Mouse (Mus musculus): ENCODE data around the gene Blcap. TPM values are rescaled to one million over a fixed set of nuclear protein-coding genes. Genes with fewer than 3 reads are reported as not detected.

Gene Blcap
- polyA plus RNA-seq, 1 experiment from 2014 or later: 246 TPM

- Histone ChIP-seq H3K4me2 (replicated peaks) (no peak overlapping the region), H3K27ac (peak overlapping the region; percentile 81), H3K4me1 (replicated peaks) (peaks cover 71% of the 10 kb centered on the region), H3K36me3 (no peaks in the 10 kb centered on the region), H3K9ac (replicated peaks) (0 out of 2 replicates have a peak overlapping the region, but pooled peaks have one; percentile 19), H3K27me3 (0 out of 2 replicates have a peak, but pooled peaks cover 3% of the 10 kb centered on the region), H3K4me3 (replicated peaks) (no peak overlapping the region), H3K9me3 (no peaks in the 10 kb centered on the region)
- 0 out of 2 replicates have a peak, but pooled peaks have one; percentile 12 for ATAC-seq
- WGBS: 19% methylated on average over 7 of the region's 7 CpGs
Observed at GRCm38 (mm10) chr2:157537118-157537517, 34.0 kb downstream of the Blcap start.

GRCm38 (mm10) chr2:157536476-157537081, 34.5 kb downstream of the Blcap start:
- Histone ChIP-seq H3K27ac (peak overlapping the region; percentile 81), H3K9ac (replicated peaks) (peak overlapping the region; percentile 19; the same call in 1 of the 2 replicates), H3K27me3 (0 out of 2 replicates have a peak, but pooled peaks cover 3% of the 10 kb centered on the region), H3K4me2 (replicated peaks) (no peak overlapping the region), H3K36me3 (no peaks in the 10 kb centered on the region), H3K4me3 (replicated peaks) (no peak overlapping the region), H3K9me3 (no peaks in the 10 kb centered on the region), H3K4me1 (replicated peaks) (peaks cover 71% of the 10 kb centered on the region)
- WGBS: 55% methylated on average over 7 of the region's 7 CpGs
- ATAC-seq: no peak

DNA sequence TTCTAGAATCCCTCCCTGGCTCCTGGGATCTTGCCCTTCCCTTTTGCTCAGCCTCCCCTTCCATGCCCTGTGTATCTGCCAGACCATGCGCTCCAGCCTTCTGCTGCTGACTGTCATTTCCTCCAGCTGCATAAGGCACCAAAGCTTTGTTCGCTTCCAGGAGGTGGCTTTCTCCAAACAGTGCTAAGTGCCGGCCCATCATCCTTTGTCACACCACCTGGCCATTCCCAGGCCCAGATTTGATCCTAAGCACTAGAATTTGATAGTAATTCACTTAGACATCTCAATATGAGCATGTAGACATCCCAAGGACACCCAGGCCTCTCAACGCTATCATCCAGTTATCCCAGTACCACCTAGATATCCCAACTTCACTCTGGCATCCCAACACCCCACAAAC, 36.9 kb downstream of the Blcap start:
- no peaks in the 10 kb centered on the region for H3K9me3 ChIP-seq
- 57% methylated on average over 4 of the region's 4 CpGs for WGBS
- H3K36me3 ChIP-seq: no peaks in the 10 kb centered on the region
- H3K4me3 ChIP-seq (replicated peaks): no peak overlapping the region
- H3K27me3 ChIP-seq: 0 out of 2 replicates have a peak, but pooled peaks cover 3% of the 10 kb centered on the region
- H3K4me2 ChIP-seq (replicated peaks): no peak overlapping the region
- H3K4me1 ChIP-seq (replicated peaks): peaks cover 69% of the 10 kb centered on the region
- no peak for ATAC-seq
- peak overlapping the region; percentile 1; the same call in 1 of the 2 replicates for H3K27ac ChIP-seq
- no peak overlapping the region for H3K9ac ChIP-seq (replicated peaks)

DNA sequence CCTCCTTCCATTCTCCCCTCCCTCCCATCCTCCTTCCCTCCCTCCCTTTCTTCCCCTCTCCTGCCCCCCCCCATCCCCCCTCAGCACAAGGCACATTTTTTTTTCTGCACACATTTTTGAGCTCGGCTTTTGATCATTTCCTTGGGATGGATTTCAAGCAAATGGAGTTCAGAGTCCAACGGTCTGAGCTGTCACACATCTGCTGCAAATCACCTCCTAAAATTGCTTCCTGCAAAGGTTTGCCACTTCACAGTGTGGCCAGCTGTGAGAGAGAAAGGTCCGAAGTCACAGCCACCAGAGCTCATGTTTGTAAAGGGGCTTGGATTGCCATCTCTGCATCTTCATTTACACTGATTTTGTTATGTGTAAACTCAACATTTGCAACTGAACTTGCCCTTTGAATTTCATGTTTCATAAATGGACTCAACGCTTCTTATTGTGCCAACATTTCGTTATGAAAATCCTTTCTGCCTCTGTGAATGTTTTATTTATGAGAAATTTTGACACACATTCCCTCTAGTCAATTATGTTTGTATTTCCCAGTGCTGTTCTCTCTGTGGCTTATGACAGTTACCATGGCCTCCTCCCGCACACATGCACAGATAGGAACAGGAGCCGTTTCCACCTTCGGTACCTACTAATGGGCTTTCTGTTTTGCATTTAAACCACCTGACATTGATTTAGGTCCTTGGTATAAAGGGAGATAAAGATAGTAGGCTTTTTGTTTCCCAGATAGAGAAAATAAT, 39.2 kb downstream of the Blcap start:
- Histone ChIP-seq H3K9ac (replicated peaks) (no peak overlapping the region), H3K4me2 (replicated peaks) (no peak overlapping the region), H3K4me3 (replicated peaks) (no peak overlapping the region), H3K4me1 (replicated peaks) (peaks cover 57% of the 10 kb centered on the region), H3K9me3 (no peaks in the 10 kb centered on the region), H3K27me3 (0 out of 2 replicates have a peak, but pooled peaks cover 3% of the 10 kb centered on the region), H3K27ac (peak overlapping the region; percentile 87), H3K36me3 (no peaks in the 10 kb centered on the region)
- ATAC-seq: no peak
- 38% methylated on average over 8 of the region's 8 CpGs for WGBS

DNA sequence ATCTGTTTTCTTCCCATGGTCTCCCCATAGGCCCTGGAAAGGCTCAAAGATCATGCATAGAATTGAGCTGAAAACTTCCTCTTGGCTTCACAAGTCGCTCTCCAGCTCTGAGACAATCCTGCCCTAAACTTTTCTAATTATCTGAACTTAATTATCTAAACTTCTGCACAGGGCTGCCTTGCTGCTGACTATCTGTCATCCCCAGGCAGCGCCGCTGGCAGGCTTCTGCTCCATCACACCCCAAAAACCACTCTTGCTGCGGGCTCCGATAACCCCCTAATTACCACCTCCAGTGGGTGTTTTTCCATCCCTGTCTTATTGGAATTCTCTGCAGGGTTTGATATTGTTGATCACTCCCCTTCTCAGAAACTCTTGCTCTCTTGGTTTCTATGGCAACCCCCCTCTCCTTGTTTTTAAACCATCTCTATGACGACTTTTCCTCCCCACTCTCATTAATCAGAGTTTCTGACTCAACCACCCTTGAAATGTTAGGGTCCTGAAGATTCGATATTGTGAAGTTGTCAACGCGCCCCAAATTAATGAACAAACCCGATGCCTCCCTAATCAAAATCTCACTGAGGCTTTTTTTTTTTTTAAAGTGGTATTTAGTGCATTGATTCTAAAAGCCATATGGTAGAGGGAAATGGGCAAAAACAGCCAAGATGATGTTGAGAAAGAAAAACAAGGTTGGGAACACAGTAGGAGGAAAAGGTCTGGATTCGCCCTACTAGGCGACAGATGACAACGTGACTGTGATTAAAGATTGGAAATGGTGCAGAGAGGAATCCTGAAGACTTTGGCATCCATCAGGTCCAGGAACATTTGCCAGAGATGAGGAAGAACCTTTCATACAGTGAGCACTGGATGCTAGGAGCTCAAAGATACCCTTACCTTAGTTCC, 40.8 kb downstream of the Blcap start:
- no peaks in the 10 kb centered on the region for H3K9me3 ChIP-seq

GRCm38 (mm10) chr2:157522556-157522955, 48.5 kb downstream of the Blcap start:
- no peaks in the 10 kb centered on the region for H3K9me3 ChIP-seq
- WGBS: 13% methylated on average over 3 of the region's 3 CpGs
- peak overlapping the region; percentile 35; the same call in 1 of the 2 replicates for H3K27ac ChIP-seq
- peak; percentile 59; the same call in 1 of the 2 replicates for ATAC-seq
- H3K9ac ChIP-seq (replicated peaks): no peak overlapping the region
- peaks cover 66% of the 10 kb centered on the region for H3K4me1 ChIP-seq (replicated peaks)
- H3K27me3 ChIP-seq: no peaks in the 10 kb centered on the region
- no peak overlapping the region for H3K4me3 ChIP-seq (replicated peaks)
- H3K36me3 ChIP-seq: no peaks in the 10 kb centered on the region
- H3K4me2 ChIP-seq (replicated peaks): no peak overlapping the region

More for the DNA sequence above, 40.8 kb downstream of the Blcap start:
- no peak overlapping the region for H3K9ac ChIP-seq (replicated peaks)
- WGBS: 60% methylated on average over 13 of the region's 13 CpGs
- peak overlapping the region; percentile 87 for H3K27ac ChIP-seq
- H3K4me1 ChIP-seq (replicated peaks): peaks cover 63% of the 10 kb centered on the region
- no peak overlapping the region for H3K4me3 ChIP-seq (replicated peaks)
- 0 out of 2 replicates have a peak, but pooled peaks cover 3% of the 10 kb centered on the region for H3K27me3 ChIP-seq
- H3K36me3 ChIP-seq: no peaks in the 10 kb centered on the region
- ATAC-seq: no peak
- H3K4me2 ChIP-seq (replicated peaks): no peak overlapping the region

DNA sequence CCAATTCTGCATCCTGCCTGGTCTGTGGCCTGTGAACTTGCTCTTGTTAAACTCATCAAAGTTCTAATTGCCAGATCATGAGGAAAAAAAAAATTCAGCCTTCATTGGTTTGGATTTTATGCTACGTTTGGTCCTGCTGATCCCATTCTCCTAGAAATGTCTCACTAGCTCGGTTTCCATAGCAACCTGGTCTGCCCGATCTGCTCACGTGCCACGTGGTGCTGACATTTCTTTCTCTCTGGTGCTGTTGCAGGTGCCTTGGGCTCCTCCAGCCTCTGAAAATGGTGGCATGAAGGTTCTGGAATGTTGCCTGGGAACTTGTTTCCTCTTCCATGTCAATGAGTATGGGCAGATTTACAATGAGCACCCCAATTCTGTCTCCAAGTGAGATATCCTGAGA, 50.6 kb downstream of the Blcap start:
- WGBS: 14% methylated on average over 5 of the region's 5 CpGs
- H3K4me2 ChIP-seq (replicated peaks): no peak overlapping the region
- H3K4me1 ChIP-seq (replicated peaks): peaks cover 59% of the 10 kb centered on the region
- H3K4me3 ChIP-seq (replicated peaks): no peak overlapping the region
- H3K27ac ChIP-seq: peak overlapping the region; percentile 77
- H3K9me3 ChIP-seq: no peaks in the 10 kb centered on the region
- H3K9ac ChIP-seq (replicated peaks): no peak overlapping the region
- no peaks in the 10 kb centered on the region for H3K27me3 ChIP-seq
- H3K36me3 ChIP-seq: no peaks in the 10 kb centered on the region
- 0 out of 2 replicates have a peak, but pooled peaks have one; percentile 57 for ATAC-seq

- 62% methylated on average over 6 of the region's 6 CpGs for WGBS
- H3K36me3 ChIP-seq: no peaks in the 10 kb centered on the region
- H3K4me1 ChIP-seq (replicated peaks): peaks cover 58% of the 10 kb centered on the region
- H3K4me2 ChIP-seq (replicated peaks): no peak overlapping the region
- no peak for ATAC-seq
- no peaks in the 10 kb centered on the region for H3K9me3 ChIP-seq
- no peak overlapping the region for H3K9ac ChIP-seq (replicated peaks)
- peak overlapping the region; percentile 77; the same call in 1 of the 2 replicates for H3K27ac ChIP-seq
- H3K4me3 ChIP-seq (replicated peaks): no peak overlapping the region
- no peaks in the 10 kb centered on the region for H3K27me3 ChIP-seq
Observed at GRCm38 (mm10) chr2:157519452-157519851, 51.6 kb downstream of the Blcap start.

GRCm38 (mm10) chr2:157518451-157518850, 52.6 kb downstream of the Blcap start:
- H3K9me3 ChIP-seq: no peaks in the 10 kb centered on the region
- no peak overlapping the region for H3K4me3 ChIP-seq (replicated peaks)
- H3K27me3 ChIP-seq: no peaks in the 10 kb centered on the region
- H3K4me1 ChIP-seq (replicated peaks): peaks cover 66% of the 10 kb centered on the region
- no peak for ATAC-seq
- WGBS: 41% methylated on average over 7 of the region's 7 CpGs
- H3K9ac ChIP-seq (replicated peaks): no peak overlapping the region
- no peak overlapping the region for H3K4me2 ChIP-seq (replicated peaks)
- H3K36me3 ChIP-seq: no peaks in the 10 kb centered on the region
- H3K27ac ChIP-seq: peak overlapping the region; percentile 57; the same call in 1 of the 2 replicates

- no peaks in the 10 kb centered on the region for H3K27me3 ChIP-seq
- H3K36me3 ChIP-seq: no peaks in the 10 kb centered on the region
- no peak for ATAC-seq
- H3K4me2 ChIP-seq (replicated peaks): no peak overlapping the region
- H3K4me1 ChIP-seq (replicated peaks): peaks cover 64% of the 10 kb centered on the region
- WGBS: 25% methylated on average over 6 of the region's 6 CpGs
- H3K4me3 ChIP-seq (replicated peaks): no peak overlapping the region
- peak overlapping the region; percentile 57; the same call in 1 of the 2 replicates for H3K27ac ChIP-seq
- no peak overlapping the region for H3K9ac ChIP-seq (replicated peaks)
- H3K9me3 ChIP-seq: no peaks in the 10 kb centered on the region
Observed at GRCm38 (mm10) chr2:157517526-157517925, 53.5 kb downstream of the Blcap start.

- Histone ChIP-seq H3K27ac (peak overlapping the region; percentile 69), H3K9me3 (no peaks in the 10 kb centered on the region), H3K4me1 (replicated peaks) (peaks cover 63% of the 10 kb centered on the region), H3K4me3 (replicated peaks) (no peak overlapping the region), H3K9ac (replicated peaks) (no peak overlapping the region), H3K4me2 (replicated peaks) (no peak overlapping the region), H3K36me3 (no peaks in the 10 kb centered on the region), H3K27me3 (no peaks in the 10 kb centered on the region)
- peak; percentile 44 for ATAC-seq
- 5% methylated on average over 4 of the region's 4 CpGs for WGBS
Observed at GRCm38 (mm10) chr2:157514353-157514752, 56.7 kb downstream of the Blcap start.
